Mouse (Mus musculus): ENCODE data around the gene Tuba1c. TPM values are rescaled to one million over a fixed set of nuclear protein-coding genes. Genes with fewer than 3 reads are reported as not detected.
"Not testable (repeated sequence)": the region's sequence is repeated elsewhere in the genome, so short reads cannot be mapped to it uniquely, and the experiment has no call there.

Gene Tuba1c
- polyA plus RNA-seq, 1 experiment = 129 TPM

GRCm38 (mm10) chr15:99030585-99031387 is 1.1 kb downstream of the Tuba1c start:
- peak; percentile 65 for DNase-seq (ENCODE audit: low spot score)

DNA sequence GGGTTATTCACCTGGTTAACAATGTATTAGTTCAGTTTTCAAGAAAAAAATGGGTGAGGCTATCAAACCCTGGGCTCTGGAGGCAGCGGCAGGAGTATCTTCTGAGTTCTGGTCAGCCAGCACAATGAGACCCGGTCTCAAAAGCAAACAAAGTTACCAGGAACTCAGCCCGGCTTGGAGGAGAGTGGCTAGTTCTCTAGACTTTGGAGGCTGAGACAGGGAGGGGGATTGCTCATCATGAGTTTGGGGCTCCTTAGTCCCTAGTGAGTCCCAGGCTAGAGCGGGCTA is 1.6 kb downstream of the Tuba1c start:
- no peak for DNase-seq (ENCODE audit: low spot score)

GRCm38 (mm10) chr15:99032041-99032725 is 2.5 kb downstream of the Tuba1c start:
- DNase-seq (ENCODE audit: low spot score) = no peak

GRCm38 (mm10) chr15:99032726-99033250 is 3.1 kb downstream of the Tuba1c start:
- DNase-seq (ENCODE audit: low spot score) = no peak

GRCm38 (mm10) chr15:99033498-99034270 is 4.0 kb downstream of the Tuba1c start:
- no peak for DNase-seq (ENCODE audit: low spot score)

DNA sequence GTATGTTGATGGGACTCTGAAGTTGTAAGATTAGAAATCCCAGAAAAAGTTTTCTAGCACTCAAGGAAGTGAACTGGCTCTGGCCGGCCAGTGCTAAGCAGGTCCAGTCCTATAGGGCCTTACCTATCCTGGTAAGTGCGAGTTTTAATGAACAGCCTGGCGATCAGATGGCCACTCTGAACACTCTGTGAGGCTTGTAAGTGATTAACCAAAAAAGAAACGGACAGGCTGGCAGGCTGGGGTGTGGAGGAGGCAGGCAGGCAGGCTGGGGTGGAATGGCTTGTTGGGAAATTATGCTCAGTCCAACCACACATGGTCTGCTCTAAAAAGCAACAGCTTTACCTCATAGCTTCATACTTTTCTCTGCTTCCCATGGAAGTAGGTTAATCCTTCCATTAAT is 5.7 kb downstream of the Tuba1c start:
- DNase-seq (ENCODE audit: low spot score) = no peak

DNA sequence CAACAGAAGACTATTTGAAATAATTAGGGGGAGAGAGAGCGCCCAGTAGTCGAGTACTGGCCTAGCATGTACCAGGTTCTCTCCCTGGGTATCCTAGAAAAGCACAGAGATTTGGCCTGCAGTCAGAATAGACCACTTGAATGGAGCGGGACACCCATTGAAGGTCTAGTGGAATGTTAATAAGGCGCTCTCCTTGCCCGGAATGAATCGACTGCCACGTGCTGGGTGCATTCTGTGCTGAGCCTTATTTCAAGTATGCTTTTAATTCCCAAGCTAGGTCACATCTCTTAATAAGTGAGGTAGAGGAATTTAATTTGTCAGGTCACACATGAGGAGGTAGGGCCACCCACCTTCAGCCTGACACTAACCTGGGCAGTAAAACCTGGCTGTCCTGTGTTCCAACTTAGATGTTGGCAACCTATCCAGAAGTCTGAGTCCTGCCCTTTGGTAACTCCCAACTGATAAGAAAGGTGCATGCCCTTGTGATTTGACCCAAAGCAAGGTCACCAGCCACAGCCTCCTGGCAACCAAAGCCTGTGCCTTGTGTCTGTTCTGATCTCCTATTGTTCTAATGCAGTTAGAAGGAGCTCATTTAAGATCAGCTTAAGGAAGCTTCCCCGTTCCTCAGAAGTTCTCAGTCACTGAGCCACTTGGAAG is 6.7 kb downstream of the Tuba1c start:
- no peak for DNase-seq (ENCODE audit: low spot score)

GRCm38 (mm10) chr15:99038025-99038424 is 8.3 kb downstream of the Tuba1c start:
- DNase-seq (ENCODE audit: low spot score) = no peak

DNA sequence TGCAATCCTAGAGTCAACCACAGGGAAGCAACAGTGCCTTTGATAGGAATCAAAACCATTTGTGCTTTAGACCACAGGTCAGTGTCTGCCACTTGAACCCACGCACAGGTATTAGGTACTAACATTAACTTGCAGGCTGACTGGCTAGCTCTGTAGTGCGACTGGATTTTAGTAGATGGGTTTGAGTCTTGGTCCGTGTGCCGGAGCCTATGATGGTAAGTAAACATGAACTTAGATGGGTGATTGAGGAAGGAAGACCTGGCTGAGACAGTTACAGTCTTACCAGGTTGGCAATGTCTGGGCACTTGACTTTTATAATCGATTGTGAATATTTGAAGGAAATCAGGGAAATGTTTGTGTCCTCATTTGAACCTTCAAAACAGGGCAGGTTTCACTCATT is 9.1 kb downstream of the Tuba1c start:
- DNase-seq (ENCODE audit: low spot score) = no peak

GRCm38 (mm10) chr15:99039306-99039705 is 9.6 kb downstream of the Tuba1c start:
- DNase-seq (ENCODE audit: low spot score) = no peak

- no peak for DNase-seq (ENCODE audit: low spot score)
These were observed 10.6 kb downstream of the Tuba1c start for GRCm38 (mm10) chr15:99039996-99040919.

DNA sequence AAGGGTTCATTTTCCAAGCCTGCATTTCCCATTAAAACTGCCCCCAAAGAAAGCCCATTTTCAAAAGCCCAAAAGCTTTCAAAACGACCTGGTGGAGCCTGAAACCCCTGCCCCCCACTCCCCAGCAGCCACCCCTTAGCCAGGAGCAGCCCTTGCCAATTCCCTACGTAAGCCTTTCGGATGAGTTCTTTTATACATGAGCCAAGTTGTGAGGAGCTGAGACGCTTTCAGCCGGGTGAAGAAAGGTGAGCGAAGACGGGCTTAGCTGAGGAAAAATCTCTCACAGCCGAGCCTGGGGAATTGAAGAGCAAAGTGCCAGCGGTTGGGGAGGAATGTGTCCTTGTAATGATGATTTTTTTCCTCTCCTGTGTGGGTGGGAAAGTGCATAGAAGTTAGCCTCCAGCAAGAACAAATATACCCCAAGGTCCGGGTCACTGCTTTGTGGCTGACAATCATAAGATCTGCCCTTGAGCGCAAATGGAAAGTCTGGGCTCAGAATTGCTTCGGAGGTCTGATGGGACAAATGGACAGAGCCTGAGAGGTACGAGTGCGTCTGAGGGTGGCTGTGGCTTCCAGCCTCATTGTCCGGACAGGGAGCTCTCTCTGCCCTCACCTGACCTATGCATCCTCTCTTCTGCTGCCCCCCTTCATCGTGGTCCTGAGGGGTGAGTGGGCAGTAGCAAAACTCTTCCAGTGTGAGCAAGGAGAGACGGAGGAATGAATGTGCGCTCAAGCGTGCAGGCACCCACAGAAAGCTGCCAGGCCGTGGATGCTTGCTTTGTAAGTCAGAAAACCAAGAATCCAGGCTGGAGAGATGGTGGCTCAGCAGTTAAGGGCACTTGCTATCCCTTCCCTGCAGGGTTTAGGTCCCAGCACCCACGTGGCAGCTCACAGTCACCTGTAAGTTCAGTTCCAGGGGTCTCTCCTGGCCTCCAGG is 11.5 kb downstream of the Tuba1c start:
- no peak for DNase-seq (ENCODE audit: low spot score)

- DNase-seq (ENCODE audit: low spot score) = no peak
These were observed 12.6 kb downstream of the Tuba1c start for GRCm38 (mm10) chr15:99042334-99042733.

GRCm38 (mm10) chr15:99044854-99045253 is 15.2 kb downstream of the Tuba1c start:
- DNase-seq (ENCODE audit: low spot score) = no peak

GRCm38 (mm10) chr15:99045734-99046133 is 16.0 kb downstream of the Tuba1c start:
- DNase-seq (ENCODE audit: low spot score) = not testable (repeated sequence)

DNA sequence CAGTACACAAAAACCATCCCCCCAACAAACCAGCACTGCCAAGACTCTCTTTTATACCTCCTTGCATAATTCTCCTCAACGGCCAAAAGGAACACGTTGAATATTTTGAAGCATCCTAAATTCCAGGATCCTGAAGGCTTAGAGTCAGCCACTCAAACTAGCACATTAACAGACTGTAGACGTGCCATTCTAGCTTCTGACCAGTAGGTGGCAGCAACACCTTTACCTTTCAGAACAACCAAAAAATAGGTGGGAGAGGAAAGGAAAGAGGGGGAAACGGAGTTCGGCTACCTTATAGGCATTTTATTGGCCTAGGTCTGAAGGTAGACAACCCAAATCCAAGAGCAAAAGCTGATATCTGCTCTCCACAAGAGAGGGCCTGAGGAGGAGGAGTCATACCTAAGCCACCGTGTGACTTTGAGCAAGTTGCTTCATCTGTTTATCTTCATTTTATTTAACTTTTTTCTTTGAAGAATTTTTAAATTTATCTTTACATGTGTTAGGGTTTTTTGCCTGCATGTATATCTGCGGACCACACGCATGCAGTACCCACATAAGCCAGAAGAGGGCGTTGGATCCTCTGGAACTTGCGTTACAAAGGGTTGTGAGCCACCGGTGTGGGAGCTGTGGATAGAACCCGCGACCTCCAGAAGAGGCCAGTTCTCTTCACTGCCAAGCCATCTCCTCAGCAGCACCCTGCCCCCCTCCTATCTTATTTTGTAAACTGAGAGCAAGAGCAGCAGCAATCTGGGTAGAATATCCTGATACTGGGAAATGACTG is 20.0 kb downstream of the Tuba1c start:
- no peak for DNase-seq (ENCODE audit: low spot score)

- DNase-seq (ENCODE audit: low spot score) = no peak
These were observed 23.7 kb downstream of the Tuba1c start for GRCm38 (mm10) chr15:99053373-99053772.

DNA sequence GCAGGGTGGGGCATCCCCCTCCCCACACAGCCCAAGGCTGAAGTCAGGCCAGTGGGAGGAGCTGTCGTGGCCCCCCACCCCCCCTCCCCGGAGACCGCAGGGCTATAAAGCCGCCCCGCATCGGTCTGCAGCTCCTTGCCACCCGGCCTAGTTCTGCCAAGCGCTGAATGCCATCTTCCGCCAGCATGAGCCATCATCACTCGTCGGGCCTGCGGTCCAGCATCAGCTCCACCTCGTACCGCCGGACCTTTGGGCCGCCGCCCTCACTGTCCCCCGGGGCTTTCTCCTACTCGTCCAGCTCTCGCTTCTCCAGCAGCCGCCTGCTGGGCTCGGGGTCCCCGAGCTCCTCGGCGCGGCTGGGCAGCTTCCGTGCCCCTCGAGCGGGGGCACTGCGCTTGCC is 25.3 kb downstream of the Tuba1c start, which contains the start of gene Prph:
Prph (plus strand) TSS at position 135 of the 400 bp plus-strand sequence.
- no peak for DNase-seq (ENCODE audit: low spot score)

GRCm38 (mm10) chr15:99055511-99055961 is 25.8 kb downstream of the Tuba1c start:
- DNase-seq (ENCODE audit: low spot score) = no peak

Measured in urinary bladder, adult 2 months (tissue).